Mouse (Mus musculus) left cerebral cortex, adult 18-20 months (tissue): ENCODE measurements around the gene Adgre5. TPM values are rescaled to one million over a fixed set of nuclear protein-coding genes. Genes with fewer than 3 reads are reported as not detected.

Source experiments
- DNase-seq, 2 experiments: peaks; one replicate each; pipeline ENCODE4 v3.0.0; 2021 to 2022; ENCODE audit warnings: low spot score in 2 of 2, mixed read lengths in 1 of 2
- total RNA-seq, 2 experiments: library from RNA; stranded (reverse); gene quantifications; 2 replicates each; pipeline ENCODE4 v1.2.3; 2021

Adgre5 gene
- total RNA-seq, 2 experiments from 2014 or later = 11.8 TPM

- DNase-seq = peak; percentile 82 to 86
Observed at GRCm38 (mm10) chr8:83724697-83725482, 16.2 kb downstream of the Adgre5 start.

- no peak for DNase-seq
Observed at GRCm38 (mm10) chr8:83723447-83724083, 17.6 kb downstream of the Adgre5 start.

DNA sequence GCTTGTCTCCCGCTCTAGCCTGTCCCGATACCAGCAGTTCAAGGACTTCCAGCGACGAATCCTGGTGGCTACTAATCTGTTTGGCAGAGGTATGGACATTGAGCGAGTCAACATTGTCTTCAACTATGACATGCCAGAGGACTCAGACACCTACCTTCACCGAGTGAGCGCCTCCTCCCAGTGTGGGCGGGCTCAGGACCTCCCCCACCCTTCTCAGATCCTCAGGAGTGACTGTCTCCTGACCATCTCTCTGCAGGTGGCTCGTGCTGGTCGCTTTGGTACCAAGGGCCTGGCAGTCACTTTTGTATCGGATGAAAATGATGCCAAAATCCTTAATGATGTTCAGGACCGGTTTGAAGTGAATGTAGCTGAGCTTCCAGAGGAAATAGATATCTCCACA, 18.5 kb downstream of the Adgre5 start:
- DNase-seq = no peak

DNA sequence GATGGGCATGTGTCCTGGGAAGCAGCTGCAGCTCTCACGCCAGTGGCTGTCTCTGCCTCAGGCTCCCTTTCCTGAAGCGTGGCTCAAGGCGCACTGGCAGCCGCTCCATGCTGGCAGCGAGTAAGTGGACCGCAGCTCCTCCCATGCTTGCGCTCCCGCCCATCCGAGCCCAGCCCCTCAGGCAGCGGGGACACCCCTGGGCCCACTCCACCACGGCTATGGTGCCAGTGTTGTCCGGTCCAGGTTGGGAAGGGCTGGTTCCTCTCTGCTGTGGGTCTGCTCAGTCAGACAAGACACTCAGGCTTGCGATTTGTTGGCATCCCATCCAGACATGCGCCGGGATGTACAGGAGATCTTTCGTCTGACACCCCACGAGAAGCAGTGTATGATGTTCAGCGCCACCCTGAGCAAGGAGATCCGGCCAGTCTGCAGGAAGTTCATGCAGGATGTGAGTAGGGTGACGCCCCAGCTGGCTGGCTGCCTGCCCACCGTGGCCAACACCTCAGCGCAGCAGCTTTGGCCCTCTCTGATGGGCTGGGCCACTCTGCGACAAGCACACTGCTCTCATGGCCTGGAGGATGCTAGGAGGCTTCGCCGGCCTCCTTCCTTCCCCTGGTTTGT, 19.6 kb downstream of the Adgre5 start:
- DNase-seq = no peak

DNA sequence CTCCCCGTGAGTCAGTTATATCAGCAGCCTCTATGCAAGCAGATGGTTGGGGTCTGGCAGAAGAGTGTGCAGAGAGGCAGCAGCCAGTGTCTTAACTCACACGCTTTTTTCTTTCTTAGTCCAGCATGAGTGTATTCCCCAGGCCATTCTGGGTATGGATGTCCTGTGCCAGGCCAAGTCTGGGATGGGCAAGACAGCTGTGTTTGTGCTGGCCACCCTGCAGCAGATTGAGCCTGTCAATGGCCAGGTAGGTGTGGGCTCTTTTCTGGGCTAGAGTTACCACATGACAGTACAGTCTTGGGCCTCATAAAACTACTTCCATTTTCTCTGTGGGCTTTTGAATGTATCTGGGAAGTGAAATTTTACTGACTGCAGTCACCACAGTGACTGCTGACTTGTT, 21.4 kb downstream of the Adgre5 start:
- no peak for DNase-seq

DNA sequence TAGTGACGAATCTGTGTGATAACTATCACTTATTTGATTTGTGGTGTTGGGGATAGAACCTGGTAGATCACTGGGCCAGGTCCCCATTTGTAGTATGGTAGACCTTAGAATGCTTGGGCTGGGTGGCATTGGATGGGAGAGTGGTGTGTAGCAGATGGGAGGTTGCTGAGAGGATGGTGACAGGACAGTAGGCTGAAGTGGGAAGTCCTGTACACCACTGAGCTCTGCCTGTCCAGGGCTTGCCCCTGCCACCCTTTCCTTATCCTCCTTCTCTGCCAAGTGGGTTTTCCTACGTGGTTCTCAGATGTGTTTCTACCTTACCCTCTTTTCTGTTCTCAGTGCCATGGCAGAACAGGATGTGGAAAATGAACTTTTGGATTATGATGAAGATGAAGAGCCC, 22.1 kb downstream of the Adgre5 start:
- no peak for DNase-seq

GRCm38 (mm10) chr8:83716563-83716962, 24.6 kb downstream of the Adgre5 start:
- no peak for DNase-seq

GRCm38 (mm10) chr8:83715771-83716170, 25.4 kb downstream of the Adgre5 start:
- DNase-seq = no peak

DNA sequence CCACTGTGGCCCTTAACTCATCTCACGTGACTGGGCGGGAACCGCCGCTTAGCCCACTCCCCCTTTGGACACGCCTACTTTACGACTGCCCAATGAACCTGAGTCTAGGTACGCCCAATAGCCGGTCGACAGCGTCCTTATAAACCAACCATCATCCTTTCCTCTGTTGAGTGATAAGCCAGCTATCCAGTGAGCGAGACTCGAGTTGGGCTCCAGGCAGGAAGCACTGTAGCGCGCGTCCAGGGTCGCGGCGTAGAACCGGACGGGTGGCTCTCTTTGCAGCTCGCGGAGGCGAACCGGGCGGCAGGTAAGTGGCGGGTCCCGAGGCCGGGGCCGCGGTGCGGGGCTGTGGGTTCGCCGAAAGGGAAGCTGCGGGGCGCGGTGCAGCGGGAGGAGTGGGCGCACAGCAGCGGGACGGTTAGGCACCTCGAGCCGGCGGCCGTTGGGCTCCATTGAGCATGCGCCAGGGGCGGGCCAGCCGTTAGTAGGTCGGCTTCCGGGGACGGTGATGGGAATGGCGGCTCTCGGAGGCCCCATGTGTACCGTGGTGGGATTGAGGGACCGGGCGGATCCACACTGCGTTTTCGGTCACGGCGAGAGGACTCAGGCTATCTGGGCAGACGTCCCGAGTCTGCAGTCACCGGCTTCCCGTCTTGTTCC, 26.0 kb downstream of the Adgre5 start, which contains the start of gene Ddx39:
TSS of gene Ddx39 (plus strand) at position 147 of the 660 bp plus-strand sequence.
- DNase-seq = peak; percentile 90 to 95

DNA sequence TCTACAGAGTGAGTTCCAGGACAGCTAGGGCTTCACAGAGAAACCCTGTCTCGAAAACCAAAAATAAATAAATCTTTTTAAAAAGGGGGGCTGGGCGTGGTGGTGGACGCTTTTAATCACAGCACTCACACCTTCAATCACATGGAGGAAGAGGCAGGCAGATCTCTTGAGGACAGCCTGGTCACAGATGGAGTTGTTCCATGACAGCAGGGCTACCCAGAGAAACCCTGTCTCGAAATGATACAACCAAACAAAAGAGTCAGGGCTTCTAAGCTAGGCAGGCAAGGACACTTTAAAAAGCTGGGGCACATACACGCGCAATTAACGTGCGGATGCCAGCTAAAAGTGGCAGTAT, 26.5 kb downstream of the Adgre5 start:
- DNase-seq = no peak

- peak; percentile 54 to 64 for DNase-seq
Observed at GRCm38 (mm10) chr8:83707554-83707953, 33.6 kb downstream of the Adgre5 start.

GRCm38 (mm10) chr8:83706411-83706810, 34.7 kb downstream of the Adgre5 start:
- DNase-seq = no peak

GRCm38 (mm10) chr8:83703426-83703825, 37.7 kb downstream of the Adgre5 start:
- peak in 1 of 2 experiments; percentile 26 for DNase-seq

DNA sequence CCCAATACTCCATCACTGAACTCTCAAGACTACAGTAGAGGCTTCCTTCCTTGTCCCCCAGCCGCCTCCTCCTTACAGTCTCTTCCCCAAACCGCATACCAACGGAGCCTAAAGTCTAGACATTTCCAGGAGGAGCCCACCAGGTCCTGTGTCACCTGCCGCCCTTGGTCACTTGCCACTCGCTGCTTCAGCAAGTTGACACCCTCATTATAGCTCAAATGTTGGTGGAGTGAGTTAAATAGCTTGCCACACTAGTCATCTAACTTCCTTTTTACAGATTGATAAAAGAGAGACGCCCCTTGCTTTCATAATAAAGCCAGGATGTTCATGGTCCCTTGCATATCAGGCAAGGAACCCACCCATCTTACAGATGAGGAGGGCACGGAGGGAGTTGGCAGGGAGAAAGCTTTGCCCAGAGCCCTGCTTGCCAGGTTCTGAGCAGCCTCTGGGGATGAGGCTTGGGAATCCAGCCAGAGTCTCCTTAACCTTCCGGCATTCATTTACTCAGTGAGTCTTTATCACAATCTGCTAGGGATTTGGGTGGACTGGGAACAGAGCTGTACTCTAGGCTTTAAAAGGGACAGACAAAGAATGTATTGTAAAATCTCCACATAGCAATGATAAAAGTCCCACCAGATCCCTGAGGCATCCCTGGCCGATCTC, 40.6 kb downstream of the Adgre5 start:
- DNase-seq = no peak

DNA sequence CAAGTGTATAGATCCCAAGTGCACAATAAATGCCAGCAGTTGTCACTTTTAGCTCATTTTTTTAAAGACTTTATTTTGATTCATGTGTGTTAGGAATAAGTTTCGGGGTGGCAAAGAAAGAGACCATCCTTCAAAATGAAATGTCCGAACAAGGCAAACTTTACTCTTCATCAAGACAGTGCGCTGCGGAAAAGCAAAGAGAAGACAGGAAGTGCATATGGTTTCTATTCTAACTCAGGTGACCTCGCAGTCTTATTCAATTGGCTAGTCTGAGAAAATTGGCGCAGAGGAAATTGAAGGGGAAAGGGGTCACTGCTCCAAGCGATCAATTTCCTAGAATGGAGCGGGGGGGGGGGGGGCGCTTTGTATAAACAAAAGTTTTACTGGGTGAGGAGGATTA, 41.6 kb downstream of the Adgre5 start:
- no peak for DNase-seq

DNA sequence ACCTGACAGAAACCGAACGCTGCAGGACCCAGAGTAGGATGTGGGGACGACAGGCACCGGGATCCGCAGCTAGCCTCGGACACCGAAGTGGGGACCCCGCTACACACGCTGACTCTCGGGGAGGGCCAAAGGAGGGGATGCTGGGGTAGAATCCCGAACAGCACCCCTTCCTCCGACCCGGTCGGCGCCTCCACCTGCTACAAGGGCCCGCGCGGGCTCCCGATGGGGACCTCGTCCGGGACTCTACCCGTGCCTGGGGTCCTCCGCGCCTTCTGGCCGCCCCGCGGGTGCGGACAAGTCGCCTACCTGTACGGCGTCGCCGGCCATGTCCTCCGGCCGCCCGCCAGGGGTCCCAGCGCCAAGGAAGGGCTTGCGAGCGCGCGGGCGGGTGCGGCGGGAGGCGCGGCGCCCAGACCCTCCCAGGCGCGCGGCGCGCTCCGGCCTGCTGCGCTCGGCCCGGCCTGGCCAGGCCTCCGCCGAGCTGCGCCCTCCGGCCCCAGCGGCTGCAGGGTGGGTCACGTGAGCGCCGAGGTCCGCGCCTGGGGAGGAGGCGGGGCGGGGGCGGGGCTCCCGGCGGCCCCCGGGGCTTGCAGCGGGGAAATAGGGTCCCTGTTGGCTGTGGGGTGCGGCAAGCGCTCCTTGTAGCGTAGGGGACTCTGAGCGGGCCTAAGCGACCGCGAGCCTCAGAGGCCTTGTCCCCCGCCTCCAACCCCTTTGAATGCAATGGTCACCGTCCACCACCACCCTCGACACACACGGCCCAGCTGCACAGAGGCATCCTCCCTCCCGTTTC, 42.3 kb downstream of the Adgre5 start, which contains the start of gene Pkn1:
TSS of gene Pkn1 (minus strand) at position 519 of the 793 bp plus-strand sequence.
- peak; percentile 58 to 64 for DNase-seq

GRCm38 (mm10) chr8:83698291-83698660, 42.9 kb downstream of the Adgre5 start:
- no peak for DNase-seq

DNA sequence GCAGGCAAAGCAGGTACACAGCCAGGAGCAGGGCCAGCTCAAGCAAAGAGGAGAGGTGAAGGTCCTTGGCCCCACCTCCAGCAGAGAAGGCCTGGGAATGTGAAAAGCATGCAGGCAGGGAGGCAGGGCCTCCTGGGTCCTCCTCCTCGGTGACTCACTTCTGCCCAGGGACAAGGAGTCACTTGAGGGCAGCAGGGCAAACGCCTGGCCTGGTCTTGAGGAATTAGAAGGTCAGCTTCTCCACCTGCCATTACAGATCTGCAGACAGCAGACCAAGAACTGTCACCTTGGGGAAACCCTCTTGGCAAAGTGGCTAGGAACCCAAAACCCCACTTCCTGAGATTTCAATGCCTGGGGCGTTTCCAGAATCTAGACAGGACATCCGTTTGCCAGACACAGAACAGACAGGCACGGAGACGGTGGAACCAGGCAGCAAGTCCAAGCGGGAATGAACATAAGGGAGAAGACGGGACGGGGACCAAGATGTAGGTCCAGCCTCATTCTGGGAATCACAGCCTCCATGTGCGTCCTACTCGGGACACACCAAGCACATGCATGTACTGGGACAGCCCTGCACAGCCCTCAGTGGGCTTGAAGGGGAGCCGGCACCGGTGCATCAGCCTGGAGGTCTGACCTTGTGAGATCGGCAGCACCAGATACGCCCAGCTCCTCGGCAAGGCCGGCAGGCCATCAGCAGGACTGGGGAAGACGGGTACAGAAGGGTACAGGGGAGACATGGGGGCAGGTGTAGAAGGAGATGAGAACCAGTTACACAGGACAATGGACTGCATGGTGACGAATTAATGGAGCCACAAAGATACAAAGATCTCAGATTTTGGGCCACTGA, 43.5 kb downstream of the Adgre5 start:
- no peak for DNase-seq

GRCm38 (mm10) chr8:83695351-83696106, 45.6 kb downstream of the Adgre5 start:
- no peak for DNase-seq
